Mouse (Mus musculus): ENCODE measurements around the gene Gpr18. TPM values are rescaled to one million over a fixed set of nuclear protein-coding genes. Genes with fewer than 3 reads are reported as not detected.

Gene Gpr18
- total RNA-seq, 2 experiments from 2014 or later: not detected

- no peak for DNase-seq
Observed at GRCm38 (mm10) chr14:121922016-121922415, 6.4 kb upstream of the Gpr18 start.

- no peak for DNase-seq
Observed at GRCm38 (mm10) chr14:121920511-121921124, 5.0 kb upstream of the Gpr18 start.

- no peak for DNase-seq
Observed at GRCm38 (mm10) chr14:121919752-121920151, 4.2 kb upstream of the Gpr18 start.

- no peak for DNase-seq
Observed at GRCm38 (mm10) chr14:121918266-121918665, 2.7 kb upstream of the Gpr18 start.

- DNase-seq: no peak
Observed at GRCm38 (mm10) chr14:121916311-121917094, 922 bp upstream of the Gpr18 start.

- DNase-seq: no peak
Observed at GRCm38 (mm10) chr14:121915143-121915542, 438 bp downstream of the Gpr18 start.

- no peak for DNase-seq
Observed at GRCm38 (mm10) chr14:121912501-121912900, 3.1 kb downstream of the Gpr18 start.

- no peak for DNase-seq
Observed at GRCm38 (mm10) chr14:121909868-121910267, 5.7 kb downstream of the Gpr18 start.

GRCm38 (mm10) chr14:121906992-121907681 is 8.4 kb downstream of the Gpr18 start:
- no peak for DNase-seq

- DNase-seq: no peak
Observed at GRCm38 (mm10) chr14:121906341-121906991, 9.1 kb downstream of the Gpr18 start.

- DNase-seq: no peak
Observed at GRCm38 (mm10) chr14:121904754-121905153, 10.8 kb downstream of the Gpr18 start.

GRCm38 (mm10) chr14:121903381-121903876 is 12.2 kb downstream of the Gpr18 start:
- no peak for DNase-seq

- DNase-seq: no peak
Observed at GRCm38 (mm10) chr14:121901511-121901910, 14.1 kb downstream of the Gpr18 start.

- no peak for DNase-seq
Observed at GRCm38 (mm10) chr14:121899071-121899470, 16.5 kb downstream of the Gpr18 start.

- no peak for DNase-seq
Observed at GRCm38 (mm10) chr14:121898509-121898908, 17.1 kb downstream of the Gpr18 start.

GRCm38 (mm10) chr14:121897773-121898172 is 17.8 kb downstream of the Gpr18 start:
- DNase-seq: no peak

- no peak for DNase-seq
Observed at GRCm38 (mm10) chr14:121896126-121897090, 19.2 kb downstream of the Gpr18 start.

GRCm38 (mm10) chr14:121895316-121895715 is 20.3 kb downstream of the Gpr18 start:
- no peak for DNase-seq

GRCm38 (mm10) chr14:121894511-121895135 is 21.0 kb downstream of the Gpr18 start:
- DNase-seq: no peak

GRCm38 (mm10) chr14:121893747-121894146 is 21.8 kb downstream of the Gpr18 start:
- DNase-seq: no peak

Data from gastrocnemius, postnatal 25 days (tissue).